In genomic region chr2:120670253-120670652, GRCm38 (mm10) we compare ENCODE assay signal across 16 mouse cellular contexts. TPM values are rescaled to one million over a fixed set of nuclear protein-coding genes. Genes with fewer than 3 reads are reported as not detected.
DNase-seq lines count a peak whose midpoint lies in the region; ATAC-seq and TF ChIP-seq lines count a peak whose summit lies in the region.
"Had no signal": no experiment of that assay in that cellular context is flagged by ENCODE, and none has a peak within 500 bp of the region (broad histone marks: within the 10 kb centered on the region; RNA-seq: fewer than 3 reads in every experiment).

No protein-coding gene starts in this region.

- ATAC-seq in hindbrain, postnatal 0 days = no peak
- no peak for ATAC-seq in hindbrain, embryonic 16.5 days
- ATAC-seq in midbrain, embryonic 14.5 days (ENCODE audit: low FRiP score, low TSS enrichment) = no peak
- ATAC-seq in stomach, postnatal 0 days (ENCODE audit: low FRiP score, low TSS enrichment) = no peak
- ATAC-seq: forebrain, embryonic 16.5 days had no signal

- no peaks in the 10 kb centered on the region for H3K27me3 ChIP-seq in hindbrain, postnatal 0 days (ENCODE audit: insufficient read depth, low read length)
- no peaks in the 10 kb centered on the region for H3K27me3 ChIP-seq in hindbrain, embryonic 16.5 days (replicated peaks; ENCODE audit: control insufficient read depth, insufficient read depth, low read length)
- H3K27me3 ChIP-seq in midbrain, embryonic 14.5 days (ENCODE audit: control insufficient read depth, insufficient read depth, low read length) = no peaks in the 10 kb centered on the region
- H3K27me3 ChIP-seq in midbrain, embryonic 10.5 days (ENCODE audit: low read depth, poor library complexity, severe bottlenecking) = no peaks in the 10 kb centered on the region
- no peaks in the 10 kb centered on the region for H3K27me3 ChIP-seq in stomach, postnatal 0 days (ENCODE audit: control insufficient read depth, insufficient read depth, low read length)
- H3K27me3 ChIP-seq: hindbrain, embryonic 12.5 days had no signal

- H3K27ac ChIP-seq in hindbrain, postnatal 0 days = no peak overlapping the region
- H3K27ac ChIP-seq in hindbrain, embryonic 16.5 days (ENCODE audit: low read depth, low read length) = no peak overlapping the region
- no peak overlapping the region for H3K27ac ChIP-seq in midbrain, embryonic 14.5 days (replicated peaks; ENCODE audit: low read depth, low read length)
- no peak overlapping the region for H3K27ac ChIP-seq in midbrain, embryonic 10.5 days (replicated peaks)
- H3K27ac ChIP-seq in stomach, postnatal 0 days (replicated peaks) = no peak overlapping the region
- H3K27ac ChIP-seq: hindbrain, embryonic 12.5 days; macrophage had no signal

- TF ChIP-seq CTCF in hindbrain, postnatal 0 days (IDR thresholded peaks at IDR 0.05; ENCODE audit: low read depth) = peak; percentile 65
- TF ChIP-seq CTCF in stomach, postnatal 0 days (IDR thresholded peaks at IDR 0.05; ENCODE audit: low read depth) = peak; percentile 77

- no peak overlapping the region for H3K9ac ChIP-seq in hindbrain, postnatal 0 days (replicated peaks; ENCODE audit: low read length)
- H3K9ac ChIP-seq in hindbrain, embryonic 16.5 days (ENCODE audit: low read depth, low read length) = no peak overlapping the region
- no peak overlapping the region for H3K9ac ChIP-seq in midbrain, embryonic 14.5 days (replicated peaks; ENCODE audit: low read length)
- H3K9ac ChIP-seq in stomach, postnatal 0 days (ENCODE audit: low read length) = no peak overlapping the region
- H3K9ac ChIP-seq: hindbrain, embryonic 12.5 days had no signal

- no peak overlapping the region for H3K4me2 ChIP-seq in hindbrain, postnatal 0 days (ENCODE audit: low read depth, low read length)
- H3K4me2 ChIP-seq in hindbrain, embryonic 16.5 days (ENCODE audit: low read length) = no peak overlapping the region
- H3K4me2 ChIP-seq in midbrain, embryonic 14.5 days (ENCODE audit: low read length) = no peak overlapping the region
- no peak overlapping the region for H3K4me2 ChIP-seq in stomach, postnatal 0 days (replicated peaks; ENCODE audit: low read depth)
- H3K4me2 ChIP-seq: hindbrain, embryonic 12.5 days had no signal

- no peaks in the 10 kb centered on the region for H3K36me3 ChIP-seq in hindbrain, postnatal 0 days (ENCODE audit: insufficient read depth, low read length)
- no peaks in the 10 kb centered on the region; the same call in 1 of the 2 replicates for H3K36me3 ChIP-seq in hindbrain, embryonic 16.5 days (ENCODE audit: control insufficient read depth, insufficient read depth, low read length)
- no peaks in the 10 kb centered on the region; the same call in 1 of the 2 replicates for H3K36me3 ChIP-seq in midbrain, embryonic 14.5 days (ENCODE audit: control insufficient read depth, insufficient read depth, low read length)
- no peaks in the 10 kb centered on the region for H3K36me3 ChIP-seq in midbrain, embryonic 10.5 days
- no peaks in the 10 kb centered on the region; the same call in 1 of the 2 replicates for H3K36me3 ChIP-seq in stomach, postnatal 0 days (ENCODE audit: control insufficient read depth, insufficient read depth, low read length)
- H3K36me3 ChIP-seq: hindbrain, embryonic 12.5 days had no signal

- H3K4me1 ChIP-seq in hindbrain, postnatal 0 days (ENCODE audit: insufficient read depth, low read length) = no peaks in the 10 kb centered on the region
- H3K4me1 ChIP-seq in hindbrain, embryonic 16.5 days (ENCODE audit: control insufficient read depth, insufficient read depth, low read depth, low read length) = no peaks in the 10 kb centered on the region
- no peaks in the 10 kb centered on the region for H3K4me1 ChIP-seq in midbrain, embryonic 14.5 days (ENCODE audit: control insufficient read depth, insufficient read depth, low read length)
- H3K4me1 ChIP-seq in midbrain, embryonic 10.5 days = no peaks in the 10 kb centered on the region
- H3K4me1 ChIP-seq in stomach, postnatal 0 days (replicated peaks; ENCODE audit: control insufficient read depth, insufficient read depth) = no peaks in the 10 kb centered on the region
- H3K4me1 ChIP-seq: hindbrain, embryonic 12.5 days had no signal

- H3K9me3 ChIP-seq in hindbrain, postnatal 0 days (ENCODE audit: low read length) = no peaks in the 10 kb centered on the region
- H3K9me3 ChIP-seq in hindbrain, embryonic 16.5 days (ENCODE audit: control insufficient read depth, low read length) = no peaks in the 10 kb centered on the region
- H3K9me3 ChIP-seq in midbrain, embryonic 14.5 days (ENCODE audit: control insufficient read depth, low read length) = no peaks in the 10 kb centered on the region
- no peaks in the 10 kb centered on the region for H3K9me3 ChIP-seq in midbrain, embryonic 10.5 days (replicated peaks)
- H3K9me3 ChIP-seq in stomach, postnatal 0 days (ENCODE audit: control insufficient read depth, low read length) = no peaks in the 10 kb centered on the region
- H3K9me3 ChIP-seq: G1E; hindbrain, embryonic 12.5 days had no signal

- no peak for TF ChIP-seq EP300 in stomach, postnatal 0 days (optimal IDR thresholded peaks at IDR 0.05)

- H3K4me3 ChIP-seq in hindbrain, postnatal 0 days (ENCODE audit: low read length) = no peak overlapping the region
- H3K4me3 ChIP-seq in hindbrain, embryonic 16.5 days (ENCODE audit: low read length) = no peak overlapping the region
- no peak overlapping the region for H3K4me3 ChIP-seq in midbrain, embryonic 14.5 days (replicated peaks; ENCODE audit: low read depth, low read length)
- H3K4me3 ChIP-seq in midbrain, embryonic 10.5 days = no peak overlapping the region
- no peak overlapping the region for H3K4me3 ChIP-seq in stomach, postnatal 0 days (ENCODE audit: low read depth, low read length)
- H3K4me3 ChIP-seq: hindbrain, embryonic 12.5 days; myocyte had no signal

- DNase-seq in hindbrain, postnatal 0 days (ENCODE audit: low spot score) = peak; percentile 64
- DNase-seq in midbrain, embryonic 14.5 days = peak; percentile 55
- DNase-seq in midbrain, embryonic 10.5 days (ENCODE audit: low spot score) = no peak
- peak; percentile 31 for DNase-seq in brain, adult 2 months (ENCODE audit: low read depth, low spot score)
- no peak for DNase-seq in stomach, postnatal 0 days (ENCODE audit: low spot score)
- no peak for DNase-seq in embryo, embryonic 11 days
- DNase-seq: adrenal gland, adult 8-10 months; heart, adult 18-20 months; kidney, postnatal 4 days; thymus, postnatal 25 days had no signal

- WGBS in hindbrain, postnatal 0 days = 69% methylated on average over 2 of the region's 2 CpGs
- 86% methylated on average over 2 of the region's 2 CpGs for WGBS in hindbrain, embryonic 16.5 days
- 84% methylated on average over 2 of the region's 2 CpGs for WGBS in midbrain, embryonic 14.5 days
- 84% methylated on average over 2 of the region's 2 CpGs for WGBS in midbrain, embryonic 10.5 days
- 53% methylated on average over 2 of the region's 2 CpGs for WGBS in stomach, postnatal 0 days

RNA-seq across cellular contexts. Expression of gene Stard9, which starts 41.3 kb away (rescaled TPM):
- 14.2 and 18.5 TPM in 2 replicates for total RNA-seq in hindbrain, postnatal 0 days (2014; rRNA removed)
- 3.1 TPM in 2 replicates for polyA plus RNA-seq in hindbrain, postnatal 0 days (2015; fragmentation: Nextera tagmentation; extraction: Ambion mirVana)
- polyA plus RNA-seq in hindbrain, embryonic 16.5 days (2015; fragmentation: Nextera tagmentation; extraction: Ambion mirVana) = 3.3 and 3.5 TPM in 2 replicates
- polyA plus RNA-seq in midbrain, embryonic 14.5 days (2014; fragmentation: Nextera tagmentation; extraction: Ambion mirVana) = 4.7 and 4.8 TPM in 2 replicates
- polyA plus RNA-seq in midbrain, embryonic 10.5 days (2016; fragmentation: Nextera tagmentation; extraction: Ambion mirVana) = 2.1 and 2.2 TPM in 2 replicates
- 2.1 TPM in 2 replicates for polyA plus RNA-seq in stomach, postnatal 0 days (2015; fragmentation: Nextera tagmentation; extraction: Ambion mirVana)

Comparison
In these comparisons a context has a peak if more than half of its experiments do, and no peak if none do; other contexts are left out.
1. DNase-seq: peak in hindbrain, postnatal 0 days (single experiment), midbrain, embryonic 14.5 days (single experiment) and brain, adult 2 months (single experiment); none in midbrain, embryonic 10.5 days (single experiment), stomach, postnatal 0 days (single experiment) and embryo, embryonic 11 days (single experiment).